Mouse (Mus musculus): ENCODE results near the gene Cd164l2. TPM values are rescaled to one million over a fixed set of nuclear protein-coding genes. Genes with fewer than 3 reads are reported as not detected.

The Cd164l2 gene
- polyA plus RNA-seq, 1 experiment from 2014 or later = 0.50 TPM

- Histone ChIP-seq H3K4me2 (no peak overlapping the region), H3K4me1 (no peaks in the 10 kb centered on the region), H3K9me3 (no peaks in the 10 kb centered on the region), H3K9ac (no peak overlapping the region), H3K27me3 (peaks cover 4% of the 10 kb centered on the region; the same call in 1 of the 2 replicates), H3K27ac (no peak overlapping the region), H3K4me3 (replicated peaks) (no peak overlapping the region), H3K36me3 (replicated peaks) (no peaks in the 10 kb centered on the region)
- WGBS = 38% methylated on average over 10 of the region's 10 CpGs
- ATAC-seq (ENCODE audit: low FRiP score) = no peak
Measured at GRCm38 (mm10) chr4:133233285-133233976, 21.5 kb downstream of the Cd164l2 start.

- H3K4me3 ChIP-seq (replicated peaks) = no peak overlapping the region
- 63% methylated on average over 5 of the region's 5 CpGs for WGBS
- no peaks in the 10 kb centered on the region for H3K4me1 ChIP-seq
- no peak overlapping the region for H3K27ac ChIP-seq
- no peaks in the 10 kb centered on the region for H3K36me3 ChIP-seq (replicated peaks)
- ATAC-seq (ENCODE audit: low FRiP score) = no peak
- no peak overlapping the region for H3K9ac ChIP-seq
- H3K4me2 ChIP-seq = no peak overlapping the region
- peaks cover 15% of the 10 kb centered on the region for H3K27me3 ChIP-seq
- no peaks in the 10 kb centered on the region for H3K9me3 ChIP-seq
Measured at GRCm38 (mm10) chr4:133234771-133235170, 22.8 kb downstream of the Cd164l2 start.

- Histone ChIP-seq H3K4me3 (replicated peaks) (no peak overlapping the region), H3K27ac (no peak overlapping the region), H3K4me1 (peaks cover 1% of the 10 kb centered on the region), H3K27me3 (peaks cover 22% of the 10 kb centered on the region), H3K4me2 (no peak overlapping the region), H3K9me3 (no peaks in the 10 kb centered on the region), H3K9ac (no peak overlapping the region), H3K36me3 (replicated peaks) (no peaks in the 10 kb centered on the region)
- no peak for ATAC-seq (ENCODE audit: low FRiP score)
- WGBS = 74% methylated on average over 5 of the region's 5 CpGs
Measured at GRCm38 (mm10) chr4:133235415-133235814, 23.5 kb downstream of the Cd164l2 start.

GRCm38 (mm10) chr4:133237911-133238310, 26.0 kb downstream of the Cd164l2 start:
- Histone ChIP-seq H3K9me3 (no peaks in the 10 kb centered on the region), H3K27me3 (peaks cover 47% of the 10 kb centered on the region), H3K4me2 (no peak overlapping the region), H3K9ac (no peak overlapping the region), H3K4me1 (peaks cover 10% of the 10 kb centered on the region), H3K36me3 (replicated peaks) (no peaks in the 10 kb centered on the region), H3K4me3 (replicated peaks) (no peak overlapping the region), H3K27ac (no peak overlapping the region)
- no peak for ATAC-seq (ENCODE audit: low FRiP score)
- 86% methylated on average over 4 of the region's 4 CpGs for whole genome bisulfite sequencing

- Histone ChIP-seq H3K27ac (peak within 1 kb of the TSS; percentile 25; the same call in 1 of the 2 replicates), H3K4me3 (replicated peaks) (peak within 1 kb of the TSS; percentile 55), H3K4me1 (peaks cover 10% of the 10 kb centered on the region), H3K36me3 (replicated peaks) (no peaks in the 10 kb centered on the region), H3K27me3 (peaks cover 69% of the 10 kb centered on the region), H3K9me3 (no peaks in the 10 kb centered on the region), H3K9ac (peak within 1 kb of the TSS; percentile 62), H3K4me2 (peak within 1 kb of the TSS; percentile 92)
- ATAC-seq (ENCODE audit: low FRiP score) = no peak
- 5% methylated on average over 16 of the region's 16 CpGs for WGBS
Measured at GRCm38 (mm10) chr4:133240490-133240921, 28.6 kb downstream of the Cd164l2 start, which contains the start of gene Map3k6. Map3k6 (plus strand) TSS chr4:133240818.

GRCm38 (mm10) chr4:133240934-133241908, 29.3 kb downstream of the Cd164l2 start:
- H3K9ac ChIP-seq = peak overlapping the region; percentile 62
- H3K4me3 ChIP-seq (replicated peaks) = peak overlapping the region; percentile 55
- no peaks in the 10 kb centered on the region for H3K36me3 ChIP-seq (replicated peaks)
- H3K9me3 ChIP-seq = no peaks in the 10 kb centered on the region
- peaks cover 10% of the 10 kb centered on the region for H3K4me1 ChIP-seq
- H3K27me3 ChIP-seq = peaks cover 72% of the 10 kb centered on the region
- peak overlapping the region; percentile 25; the same call in 1 of the 2 replicates for H3K27ac ChIP-seq
- H3K4me2 ChIP-seq = peak overlapping the region; percentile 92
- peak; percentile 94 for ATAC-seq (ENCODE audit: low FRiP score)
- WGBS = under 1% methylated on average over 78 of the region's 78 CpGs

- ATAC-seq (ENCODE audit: low FRiP score) = no peak
- H3K27me3 ChIP-seq = peaks cover 79% of the 10 kb centered on the region
- 32% methylated on average over 11 of the region's 11 CpGs for WGBS
Measured at GRCm38 (mm10) chr4:133241910-133242309, 30.0 kb downstream of the Cd164l2 start.

GRCm38 (mm10) chr4:133242710-133243109, 30.8 kb downstream of the Cd164l2 start:
- no peak for ATAC-seq (ENCODE audit: low FRiP score)
- H3K27me3 ChIP-seq = peaks cover 87% of the 10 kb centered on the region
- no peaks in the 10 kb centered on the region for H3K9me3 ChIP-seq
- H3K36me3 ChIP-seq (replicated peaks) = no peaks in the 10 kb centered on the region
- no peak overlapping the region for H3K27ac ChIP-seq
- H3K4me1 ChIP-seq = peaks cover 10% of the 10 kb centered on the region
- WGBS = 56% methylated on average over 9 of the region's 9 CpGs
- H3K9ac ChIP-seq = no peak overlapping the region
- no peak overlapping the region for H3K4me3 ChIP-seq (replicated peaks)
- H3K4me2 ChIP-seq = no peak overlapping the region

More at GRCm38 (mm10) chr4:133241910-133242309, 30.0 kb downstream of the Cd164l2 start:
- Histone ChIP-seq H3K9me3 (no peaks in the 10 kb centered on the region), H3K4me2 (peak overlapping the region; percentile 92), H3K4me3 (replicated peaks) (peak overlapping the region; percentile 55), H3K27ac (no peak overlapping the region), H3K4me1 (peaks cover 10% of the 10 kb centered on the region), H3K9ac (no peak overlapping the region), H3K36me3 (replicated peaks) (no peaks in the 10 kb centered on the region)

GRCm38 (mm10) chr4:133243538-133243937, 31.6 kb downstream of the Cd164l2 start:
- H3K4me2 ChIP-seq = no peak overlapping the region
- ATAC-seq (ENCODE audit: low FRiP score) = no peak
- H3K9me3 ChIP-seq = no peaks in the 10 kb centered on the region
- H3K9ac ChIP-seq = no peak overlapping the region
- H3K27ac ChIP-seq = no peak overlapping the region
- WGBS = 58% methylated on average over 13 of the region's 13 CpGs
- H3K36me3 ChIP-seq (replicated peaks) = no peaks in the 10 kb centered on the region
- no peak overlapping the region for H3K4me3 ChIP-seq (replicated peaks)
- H3K27me3 ChIP-seq = peaks cover 95% of the 10 kb centered on the region
- peaks cover 10% of the 10 kb centered on the region for H3K4me1 ChIP-seq

GRCm38 (mm10) chr4:133244289-133244688, 32.4 kb downstream of the Cd164l2 start:
- WGBS = 87% methylated on average over 1 of the region's 1 CpGs
- Histone ChIP-seq H3K9ac (no peak overlapping the region), H3K27me3 (peaks cover 95% of the 10 kb centered on the region), H3K4me1 (peaks cover 10% of the 10 kb centered on the region), H3K27ac (no peak overlapping the region), H3K36me3 (replicated peaks) (no peaks in the 10 kb centered on the region), H3K4me3 (replicated peaks) (no peak overlapping the region), H3K9me3 (no peaks in the 10 kb centered on the region), H3K4me2 (no peak overlapping the region)
- ATAC-seq (ENCODE audit: low FRiP score) = no peak

GRCm38 (mm10) chr4:133247072-133247471, 35.1 kb downstream of the Cd164l2 start:
- H3K4me1 ChIP-seq = peaks cover 12% of the 10 kb centered on the region
- H3K9me3 ChIP-seq = no peaks in the 10 kb centered on the region
- peaks cover 95% of the 10 kb centered on the region for H3K27me3 ChIP-seq
- H3K9ac ChIP-seq = no peak overlapping the region
- ATAC-seq (ENCODE audit: low FRiP score) = no peak
- WGBS = 23% methylated on average over 15 of the region's 15 CpGs
- H3K36me3 ChIP-seq (replicated peaks) = no peaks in the 10 kb centered on the region
- no peak overlapping the region for H3K4me3 ChIP-seq (replicated peaks)
- no peak overlapping the region for H3K27ac ChIP-seq
- H3K4me2 ChIP-seq = no peak overlapping the region

GRCm38 (mm10) chr4:133247806-133248449, 36.0 kb downstream of the Cd164l2 start:
- peaks cover 12% of the 10 kb centered on the region for H3K4me1 ChIP-seq
- no peak overlapping the region for H3K4me3 ChIP-seq (replicated peaks)
- no peaks in the 10 kb centered on the region for H3K36me3 ChIP-seq (replicated peaks)
- ATAC-seq (ENCODE audit: low FRiP score) = no peak
- no peak overlapping the region for H3K4me2 ChIP-seq
- peaks cover 95% of the 10 kb centered on the region for H3K27me3 ChIP-seq
- no peak overlapping the region for H3K27ac ChIP-seq
- no peak overlapping the region for H3K9ac ChIP-seq
- 79% methylated on average over 13 of the region's 13 CpGs for WGBS
- H3K9me3 ChIP-seq = no peaks in the 10 kb centered on the region

All from forebrain, embryonic 12.5 days (tissue).